Mouse (Mus musculus) liver, postnatal 0 days (tissue): ENCODE results near the gene Col9a1. TPM values are rescaled to one million over a fixed set of nuclear protein-coding genes. Genes with fewer than 3 reads are reported as not detected.

Experiments
- ATAC-seq: fragments of 200-750 bp; cut with Nextera tagmentation; 2 replicates; pipeline ENCODE4 v1.8.0; 2017; ENCODE audit warnings: mild to moderate bottlenecking, moderate library complexity
- DNase-seq: peaks from one replicate; pipeline ENCODE4 v3.0.0-alpha.2; 2016
- H3K27ac ChIP-seq: fragments of 300-500 bp; sonication (generic); 2 replicates; pipeline ENCODE4 v1.5.1; 2014; ENCODE audit warnings: antibody characterized with exemption, moderate library complexity, mild to moderate bottlenecking, low read depth
- H3K27me3 ChIP-seq: fragments of 300-500 bp; sonication (generic); 2 replicates; pipeline ENCODE4 v1.6.1; 2014; ENCODE audit warnings: low read length, control low read depth, mixed read lengths; ENCODE audit not compliant: insufficient read depth
- H3K36me3 ChIP-seq: fragments of 300-500 bp; sonication (generic); replicated peaks from 2 replicates; pipeline ENCODE4 v1.6.1; 2014; ENCODE audit warnings: mild to moderate bottlenecking, control low read depth, low read length, moderate library complexity, mixed read lengths; ENCODE audit not compliant: insufficient read depth
- H3K4me1 ChIP-seq: fragments of 300-500 bp; sonication (generic); 2 replicates; pipeline ENCODE4 v1.6.1; 2014; ENCODE audit warnings: antibody characterized with exemption, mild to moderate bottlenecking, control low read depth; ENCODE audit not compliant: insufficient read depth
- H3K4me2 ChIP-seq: fragments of 300-500 bp; sonication (generic); 2 replicates; pipeline ENCODE4 v1.6.1; 2014; ENCODE audit warnings: low read depth, mild to moderate bottlenecking, low read length, moderate library complexity, mixed read lengths
- H3K4me3 ChIP-seq: fragments of 300-500 bp; sonication (generic); 2 replicates; pipeline ENCODE4 v1.5.1; 2014; ENCODE audit warnings: low read depth, low read length
- H3K9ac ChIP-seq: fragments of 300-500 bp; sonication (generic); replicated peaks from 2 replicates; pipeline ENCODE4 v1.6.1; 2014; ENCODE audit warnings: mild to moderate bottlenecking, moderate library complexity
- H3K9me3 ChIP-seq: fragments of 300-500 bp; sonication (generic); 2 replicates; pipeline ENCODE4 v1.6.1; 2016; ENCODE audit warnings: mild to moderate bottlenecking, control low read depth, low read length, mixed read lengths
- CTCF ChIP-seq: sonication (generic); IDR thresholded peaks from 2 replicates; pipeline ENCODE4 v1.5.1; 2016; ENCODE audit warnings: antibody characterized with exemption, low read depth
- EP300 ChIP-seq: IDR thresholded peaks from 2 replicates; pipeline ENCODE4 v1.6.1; 2016; ENCODE audit warnings: antibody characterized with exemption, low read depth, mild to moderate bottlenecking
- WGBS: fragments of 180-500 bp; shearing (Covaris S2); extraction: QIAGEN DNeasy Blood & Tissue Kit; methylation state at CpG from one replicate; pipeline ENCODE4 v1.1.7; 2014; ENCODE audit not compliant: insufficient replicate concordance; 5-methylcytosine and 5-hydroxymethylcytosine counted together
- polyA plus RNA-seq: library from polyadenylated mRNA; unstranded; fragments of >200 nt; fragmentation: Nextera tagmentation; extraction: Ambion mirVana; gene quantifications from 2 replicates; pipeline ENCODE4 v1.2.1, GENCODE M21; 2015

The Col9a1 gene
- polyA plus RNA-seq, 1 experiment from 2014 or later: 0.05 TPM

- WGBS: 72% methylated on average over 6 of the region's 6 CpGs
- no peak overlapping the region for H3K4me2 ChIP-seq
- no peaks in the 10 kb centered on the region for H3K4me1 ChIP-seq
- H3K27me3 ChIP-seq: no peaks in the 10 kb centered on the region
- H3K36me3 ChIP-seq: no peaks in the 10 kb centered on the region
- no peaks in the 10 kb centered on the region for H3K9me3 ChIP-seq
- DNase-seq (no peak), ATAC-seq (no peak)
- H3K4me3 ChIP-seq: no peak overlapping the region
- H3K27ac ChIP-seq: no peak overlapping the region
- TF ChIP-seq CTCF (no peak), EP300 (no peak)
- H3K9ac ChIP-seq: no peak overlapping the region
Observed at GRCm38 (mm10) chr1:24226941-24227711, 49.7 kb downstream of the Col9a1 start.

GRCm38 (mm10) chr1:24229552-24229951 is 52.1 kb downstream of the Col9a1 start:
- Histone ChIP-seq H3K9me3 (no peaks in the 10 kb centered on the region), H3K27ac (no peak overlapping the region), H3K27me3 (no peaks in the 10 kb centered on the region), H3K36me3 (no peaks in the 10 kb centered on the region), H3K4me2 (no peak overlapping the region), H3K9ac (no peak overlapping the region), H3K4me3 (no peak overlapping the region), H3K4me1 (no peaks in the 10 kb centered on the region)
- ATAC-seq: no peak
- DNase-seq: no peak
- 78% methylated on average over 1 of the region's 1 CpGs for WGBS
- TF ChIP-seq EP300 (no peak), CTCF (no peak)

- Histone ChIP-seq H3K27ac (no peak overlapping the region), H3K4me2 (no peak overlapping the region; the same call in 1 of the 2 replicates), H3K9ac (no peak overlapping the region), H3K4me3 (no peak overlapping the region), H3K4me1 (no peaks in the 10 kb centered on the region), H3K27me3 (no peaks in the 10 kb centered on the region), H3K9me3 (no peaks in the 10 kb centered on the region), H3K36me3 (no peaks in the 10 kb centered on the region)
- whole genome bisulfite sequencing: 50% methylated on average over 8 of the region's 8 CpGs
- TF ChIP-seq CTCF: no peak
- TF ChIP-seq EP300: no peak
- no peak for DNase-seq
- no peak for ATAC-seq
Observed at GRCm38 (mm10) chr1:24230428-24230827, 53.0 kb downstream of the Col9a1 start.

GRCm38 (mm10) chr1:24231504-24232270 is 54.3 kb downstream of the Col9a1 start:
- no peak for TF ChIP-seq EP300
- no peak for TF ChIP-seq CTCF
- Histone ChIP-seq H3K9ac (no peak overlapping the region), H3K27ac (no peak overlapping the region), H3K27me3 (no peaks in the 10 kb centered on the region), H3K9me3 (no peaks in the 10 kb centered on the region), H3K4me2 (no peak overlapping the region), H3K36me3 (no peaks in the 10 kb centered on the region), H3K4me3 (no peak overlapping the region), H3K4me1 (no peaks in the 10 kb centered on the region)
- DNase-seq (no peak), ATAC-seq (no peak)
- 75% methylated on average over 3 of the region's 3 CpGs for WGBS

- no peaks in the 10 kb centered on the region for H3K36me3 ChIP-seq
- TF ChIP-seq CTCF: no peak
- no peak for TF ChIP-seq EP300
- no peaks in the 10 kb centered on the region for H3K27me3 ChIP-seq
- DNase-seq (no peak), ATAC-seq (no peak)
- no peak overlapping the region for H3K4me2 ChIP-seq
- H3K9ac ChIP-seq: no peak overlapping the region
- H3K4me3 ChIP-seq: no peak overlapping the region
- no peak overlapping the region for H3K27ac ChIP-seq
- WGBS: 41% methylated on average over 1 of the region's 1 CpGs
- H3K4me1 ChIP-seq: no peaks in the 10 kb centered on the region
- no peaks in the 10 kb centered on the region for H3K9me3 ChIP-seq
Observed at GRCm38 (mm10) chr1:24236330-24236729, 58.9 kb downstream of the Col9a1 start.

- Histone ChIP-seq H3K9me3 (no peaks in the 10 kb centered on the region), H3K4me1 (no peaks in the 10 kb centered on the region), H3K27me3 (no peaks in the 10 kb centered on the region), H3K4me3 (no peak overlapping the region), H3K27ac (no peak overlapping the region), H3K4me2 (no peak overlapping the region), H3K9ac (no peak overlapping the region), H3K36me3 (no peaks in the 10 kb centered on the region)
- no peak for ATAC-seq
- 77% methylated on average over 8 of the region's 8 CpGs for WGBS
- no peak for DNase-seq
- no peak for TF ChIP-seq EP300
- no peak for TF ChIP-seq CTCF
Observed at GRCm38 (mm10) chr1:24240039-24240691, 62.8 kb downstream of the Col9a1 start.
